In genomic region chr9:44511935-44512716, GRCm38 (mm10) we compare ENCODE assay signal across 9 mouse cellular contexts. TPM values are rescaled to one million over a fixed set of nuclear protein-coding genes. Genes with fewer than 3 reads are reported as not detected.
A peak's percentile ranks its signal among the peaks of the same experiment; 100 is the strongest.
DNase-seq lines count a peak whose midpoint lies in the region; ATAC-seq lines count a peak whose summit lies in the region.
"Had no signal": no experiment of that assay in that cellular context is flagged by ENCODE, and none has a peak within 500 bp of the region (broad histone marks: within the 10 kb centered on the region; RNA-seq: fewer than 3 reads in every experiment).

No protein-coding gene starts in this region.

- H3K27ac ChIP-seq in heart, embryonic 15.5 days = peak overlapping the region; percentile 15
- no peak overlapping the region for H3K27ac ChIP-seq in midbrain, embryonic 16.5 days (ENCODE audit: low read length)

- WGBS in heart, embryonic 15.5 days = 50% methylated on average over 9 of the region's 9 CpGs
- 80% methylated on average over 9 of the region's 9 CpGs for WGBS in midbrain, embryonic 16.5 days

- H3K27me3 ChIP-seq in heart, embryonic 15.5 days = no peaks in the 10 kb centered on the region
- no peaks in the 10 kb centered on the region for H3K27me3 ChIP-seq in midbrain, embryonic 16.5 days (ENCODE audit: control insufficient read depth, insufficient read depth, low read depth, low read length)

- no peak for ATAC-seq in heart, embryonic 15.5 days (replicated peaks; ENCODE audit: insufficient number of reproducible peaks, insufficient read depth, low FRiP score, low read depth)
- ATAC-seq in midbrain, embryonic 16.5 days = no peak

- no peak overlapping the region for H3K4me2 ChIP-seq in heart, embryonic 15.5 days
- H3K4me2 ChIP-seq in midbrain, embryonic 16.5 days (ENCODE audit: low read length) = no peak overlapping the region
- H3K4me2 ChIP-seq: hindbrain, embryonic 13.5 days had no signal

- no peaks in the 10 kb centered on the region for H3K9me3 ChIP-seq in heart, embryonic 15.5 days (replicated peaks)
- H3K9me3 ChIP-seq in midbrain, embryonic 16.5 days (replicated peaks; ENCODE audit: control insufficient read depth, low read length, poor library complexity, severe bottlenecking) = no peaks in the 10 kb centered on the region
- H3K9me3 ChIP-seq: hindbrain, embryonic 13.5 days had no signal

- no peak overlapping the region for H3K9ac ChIP-seq in heart, embryonic 15.5 days
- no peak overlapping the region for H3K9ac ChIP-seq in midbrain, embryonic 16.5 days (ENCODE audit: low read depth, low read length)
- H3K9ac ChIP-seq: hindbrain, embryonic 13.5 days had no signal

- no peak overlapping the region for H3K4me3 ChIP-seq in heart, embryonic 15.5 days
- H3K4me3 ChIP-seq in midbrain, embryonic 16.5 days (ENCODE audit: low read depth, low read length) = no peak overlapping the region
- H3K4me3 ChIP-seq: hindbrain, embryonic 13.5 days had no signal

- peaks cover 22% of the 10 kb centered on the region for H3K36me3 ChIP-seq in heart, embryonic 15.5 days
- peaks cover 9% of the 10 kb centered on the region for H3K36me3 ChIP-seq in midbrain, embryonic 16.5 days (ENCODE audit: control insufficient read depth, insufficient read depth, low read length)

- DNase-seq in heart, adult 8-10 months (ENCODE audit: low spot score) = no peak
- peak; percentile 40 for DNase-seq in testis, postnatal 10 days (ENCODE audit: low spot score)
- DNase-seq in testis, postnatal 14 days (ENCODE audit: low spot score) = no peak
- peak; percentile 75 to 87 for DNase-seq in kidney, adult 8-10 months
- DNase-seq in thymus, postnatal 4 days = peak; percentile 65
- DNase-seq in adrenal gland, postnatal 4 days (ENCODE audit: low spot score in 2 of 2) = no peak

- H3K4me1 ChIP-seq in heart, embryonic 15.5 days (replicated peaks) = peaks cover 61% of the 10 kb centered on the region
- H3K4me1 ChIP-seq in midbrain, embryonic 16.5 days (ENCODE audit: control insufficient read depth, insufficient read depth, low read length) = peaks cover 14% of the 10 kb centered on the region

RNA-seq across cellular contexts. Expression of gene Bcl9l, which starts 29.5 kb away (rescaled TPM):
- polyA plus RNA-seq in heart, embryonic 15.5 days (2015; fragmentation: Nextera tagmentation; extraction: Ambion mirVana) = 9.1 and 12.6 TPM in 2 replicates
- total RNA-seq in heart, adult 8-10 months (2022) = 10 to 100 TPM; 51.6 to 56.9 (median 53.9) TPM
- 10.7 and 10.8 TPM in 2 replicates for polyA plus RNA-seq in midbrain, embryonic 16.5 days (2015; fragmentation: Nextera tagmentation; extraction: Ambion mirVana)
- 10 to 100 TPM; 86.4 to 97.9 TPM for total RNA-seq in adrenal gland, postnatal 4 days (2021)

RNA-seq across cellular contexts. Expression of gene Cxcr5, which starts 49.6 kb away (rescaled TPM):
- 0.05 and 0.23 TPM in 2 replicates for polyA plus RNA-seq in heart, embryonic 15.5 days (2015; fragmentation: Nextera tagmentation; extraction: Ambion mirVana)
- total RNA-seq in heart, adult 8-10 months (2022) = under 1 TPM in 3 of 4 experiments, not detected in 1; 0.11 to 0.72 (median 0.14) TPM
- 0.07 TPM in 1 of 2 replicates, not detected in the other for polyA plus RNA-seq in midbrain, embryonic 16.5 days (2015; fragmentation: Nextera tagmentation; extraction: Ambion mirVana)
- under 1 TPM in 1 of 2 experiments, not detected in 1; 0.23 TPM for total RNA-seq in adrenal gland, postnatal 4 days (2021)

RNA-seq across cellular contexts. Expression of gene Upk2, which starts 57.4 kb away (rescaled TPM):
- 0.63 TPM in 1 of 2 replicates, not detected in the other for polyA plus RNA-seq in heart, embryonic 15.5 days (2015; fragmentation: Nextera tagmentation; extraction: Ambion mirVana)
- under 1 TPM in 2 of 4 experiments, not detected in 2; 0.26 to 0.28 TPM for total RNA-seq in heart, adult 8-10 months (2022)
- polyA plus RNA-seq in midbrain, embryonic 16.5 days (2015; fragmentation: Nextera tagmentation; extraction: Ambion mirVana) = not detected in 2 replicates
- not detected for total RNA-seq in adrenal gland, postnatal 4 days (2021)
- polyA plus RNA-seq: hindbrain, embryonic 13.5 days had no signal

Comparison
In these comparisons a context has a peak if more than half of its experiments do, and no peak if none do; other contexts are left out.
1. DNase-seq: peak in testis, postnatal 10 days (single experiment), kidney, adult 8-10 months (2 of 2) and thymus, postnatal 4 days (single experiment); none in heart, adult 8-10 months (single experiment), testis, postnatal 14 days (single experiment) and adrenal gland, postnatal 4 days (0 of 2).